Mouse (Mus musculus): ENCODE measurements around the gene Arl13b.

DNA sequence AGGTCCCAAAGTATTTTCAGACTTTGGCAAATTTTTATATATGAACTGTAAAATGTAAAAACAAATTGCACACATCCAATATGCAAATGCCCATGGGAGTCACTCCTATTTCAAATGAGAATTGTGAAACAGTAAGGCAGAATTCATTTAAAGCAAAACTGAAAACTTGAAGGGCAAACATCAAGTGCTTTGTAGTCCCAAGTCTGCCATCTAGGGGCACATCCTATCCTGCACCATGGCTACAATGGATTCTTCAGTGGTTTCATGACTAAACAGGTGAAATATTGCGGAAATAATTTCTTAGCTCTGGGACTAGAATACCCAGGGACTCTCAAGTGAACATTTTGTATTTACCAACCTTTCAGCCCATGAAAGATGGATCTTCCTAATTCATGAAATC, 11.2 kb upstream of the Arl13b start:
- TF ChIP-seq CTCF (IDR thresholded peaks at IDR 0.05; ENCODE audit: borderline replicate concordance, insufficient read depth, low read length) = no peak
- no peak for TF ChIP-seq POLR2A (IDR thresholded peaks at IDR 0.05; ENCODE audit: low read depth, low read length)
